Mouse (Mus musculus): ENCODE measurements at regions not wholly inside any gene's neighbourhood (a gene's known extent, or its start where the extent isn't known, plus 50 kb on each side); places are given as distances from the start of the nearest gene placed in this dataset.
A peak's percentile ranks its signal among the peaks of the same experiment; 100 is the strongest.

- peak; percentile 78 to 80 for DNase-seq
Measured at GRCm38 (mm10) chr9:30299844-30300243, 127.1 kb upstream of the Snx19 start.

- no peak for DNase-seq
Measured at GRCm38 (mm10) chr9:30308281-30308680, 118.6 kb upstream of the Snx19 start.

GRCm38 (mm10) chr9:30313360-30313759, 113.5 kb upstream of the Snx19 start:
- DNase-seq, result no peak

GRCm38 (mm10) chr9:30314355-30315171, 112.3 kb upstream of the Snx19 start:
- peak; percentile 73 to 85 for DNase-seq

- peak; percentile 75 for DNase-seq
Measured at GRCm38 (mm10) chr9:30315172-30315644, 111.7 kb upstream of the Snx19 start.

GRCm38 (mm10) chr9:30344866-30345265, 82.0 kb upstream of the Snx19 start:
- no peak for DNase-seq

GRCm38 (mm10) chr9:30353965-30354364, 72.9 kb upstream of the Snx19 start:
- no peak for DNase-seq

- no peak for DNase-seq
Measured at GRCm38 (mm10) chr9:30355642-30356041, 71.3 kb upstream of the Snx19 start.

GRCm38 (mm10) chr9:30369554-30370440, 57.1 kb upstream of the Snx19 start:
- no peak for DNase-seq

GRCm38 (mm10) chr9:30370789-30371188, 56.1 kb upstream of the Snx19 start:
- no peak for DNase-seq

GRCm38 (mm10) chr9:30376908-30377307, 50.0 kb upstream of the Snx19 start:
- no peak for DNase-seq
